Mouse (Mus musculus) 416B (cell line): Measurements from ENCODE around the gene Gm49711.

ENCODE experiments used
- DNase-seq: peaks from one replicate; pipeline ENCODE4 v3.0.0; 2011; ENCODE audit warnings: low read depth

The Gm49711 gene

GRCm38 (mm10) chr16:92057852-92058643 lies at the start of gene Gm49711, which contains the start of the genes Mrps6 and Slc5a3:
Gene Gm49711, plus strand, starts transcription at chr16:92058316.
Gene Mrps6, plus strand, starts transcription at chr16:92058270.
Gene Slc5a3, plus strand, starts transcription at chr16:92058322.
- peak; percentile 90 for DNase-seq

GRCm38 (mm10) chr16:92009586-92009985 lies 48.5 kb upstream of the Gm49711 start:
- DNase-seq: no peak

DNA sequence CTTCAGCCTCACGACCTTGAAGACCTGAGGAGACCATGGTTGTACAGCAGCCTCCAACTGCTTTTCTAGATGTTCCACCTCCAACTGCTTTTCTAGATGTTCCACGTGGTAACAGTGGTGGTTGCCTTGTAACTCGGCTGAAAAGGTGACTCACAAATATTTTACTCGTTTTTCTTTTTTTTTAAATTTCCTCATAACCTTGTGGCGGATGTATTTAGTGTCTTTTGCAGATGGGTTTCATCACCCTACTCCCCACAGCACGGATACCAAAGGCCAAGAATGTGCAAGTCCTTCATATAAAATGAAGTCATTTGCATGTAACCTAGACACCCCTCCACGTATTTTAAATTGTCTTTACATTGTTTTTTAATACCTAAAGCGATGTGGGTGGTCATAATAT lies 41.3 kb upstream of the Gm49711 start:
- peak; percentile 88 for DNase-seq

DNA sequence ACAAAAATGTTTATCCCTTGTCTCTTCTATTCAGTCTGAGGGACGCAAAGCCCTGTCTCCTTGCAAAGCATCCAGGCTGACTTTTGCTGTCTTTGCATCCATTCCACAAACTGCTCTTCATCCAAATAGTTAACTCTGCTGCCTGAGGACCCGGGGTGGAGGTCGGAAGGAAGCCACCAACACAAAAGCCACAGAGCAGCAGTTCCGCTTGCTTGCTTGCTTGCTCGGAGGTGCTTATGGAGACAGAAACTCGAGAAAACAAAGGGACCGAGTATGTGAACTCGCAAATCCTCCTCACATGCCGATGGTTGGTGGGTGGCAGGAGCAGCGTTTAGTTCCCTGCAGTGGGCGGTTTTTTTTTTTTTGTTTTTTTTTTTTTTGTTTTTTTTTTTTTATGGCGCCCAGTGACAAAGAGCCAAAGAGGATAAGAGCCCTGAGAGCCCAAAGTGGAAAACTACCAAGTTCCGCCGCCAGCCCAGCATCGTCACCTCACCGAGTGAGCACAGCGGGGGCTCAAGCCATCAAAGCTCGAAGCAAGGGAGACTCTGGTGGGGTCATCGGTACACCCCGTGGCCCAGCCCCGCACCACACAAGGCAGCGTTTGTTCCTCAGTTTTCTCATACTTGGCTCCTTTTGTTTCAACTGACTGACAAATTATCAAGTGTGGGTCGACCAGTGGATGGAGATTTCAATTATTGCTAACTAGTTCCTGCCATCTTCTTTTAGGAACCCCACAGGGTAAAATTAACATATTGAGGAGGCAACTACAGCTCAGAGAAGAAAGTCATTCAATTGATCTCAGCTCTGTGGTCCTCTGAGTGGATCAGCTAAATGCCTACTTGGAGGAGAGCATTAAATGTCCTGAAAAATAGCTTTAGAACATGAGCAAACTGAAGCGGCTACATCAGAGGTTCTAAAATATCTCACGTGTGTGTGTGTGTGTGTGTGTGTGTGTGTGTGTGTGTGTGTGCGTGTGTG lies 38.7 kb upstream of the Gm49711 start:
- peak; percentile 81 for DNase-seq

DNA sequence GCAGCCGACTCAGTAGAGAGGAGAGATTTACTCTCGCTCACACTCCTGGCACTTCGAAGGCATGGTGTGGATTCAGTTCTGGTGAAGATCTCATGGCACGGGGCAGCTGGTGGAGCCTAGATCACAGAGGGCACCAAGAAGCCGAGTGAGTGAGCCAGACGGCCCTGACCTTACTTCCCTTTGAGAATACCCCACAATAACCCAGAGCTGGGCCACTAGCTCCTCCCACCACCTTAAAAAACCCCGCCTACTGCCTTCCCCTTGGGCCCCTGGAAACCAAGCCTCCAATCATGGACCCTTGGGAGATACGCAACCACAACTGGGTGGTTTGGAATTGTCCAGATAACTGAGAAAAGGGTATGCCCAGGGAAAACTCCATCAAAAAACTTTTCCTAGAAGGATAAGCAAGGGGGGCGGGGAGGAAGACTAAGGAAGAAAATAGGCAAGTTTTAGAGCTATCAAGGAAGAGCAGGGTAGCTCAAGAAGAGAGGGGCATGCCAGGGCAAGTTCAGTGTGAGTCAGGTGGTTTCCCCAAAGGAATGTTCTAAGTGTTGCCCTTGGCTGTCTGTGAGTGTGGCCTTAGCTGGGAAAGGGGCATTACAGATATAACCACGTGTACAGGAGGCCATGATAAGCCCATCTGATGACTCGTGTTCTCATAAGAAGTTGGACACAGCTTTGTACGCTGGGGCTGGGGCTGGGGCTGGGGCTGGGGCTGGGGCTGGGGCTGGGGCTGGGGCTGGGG lies 36.3 kb upstream of the Gm49711 start:
- peak; percentile 55 for DNase-seq

GRCm38 (mm10) chr16:92022494-92023283 lies 35.4 kb upstream of the Gm49711 start:
- DNase-seq: no peak

- no peak for DNase-seq
These were observed 24.8 kb upstream of the Gm49711 start for GRCm38 (mm10) chr16:92033286-92033685.

DNA sequence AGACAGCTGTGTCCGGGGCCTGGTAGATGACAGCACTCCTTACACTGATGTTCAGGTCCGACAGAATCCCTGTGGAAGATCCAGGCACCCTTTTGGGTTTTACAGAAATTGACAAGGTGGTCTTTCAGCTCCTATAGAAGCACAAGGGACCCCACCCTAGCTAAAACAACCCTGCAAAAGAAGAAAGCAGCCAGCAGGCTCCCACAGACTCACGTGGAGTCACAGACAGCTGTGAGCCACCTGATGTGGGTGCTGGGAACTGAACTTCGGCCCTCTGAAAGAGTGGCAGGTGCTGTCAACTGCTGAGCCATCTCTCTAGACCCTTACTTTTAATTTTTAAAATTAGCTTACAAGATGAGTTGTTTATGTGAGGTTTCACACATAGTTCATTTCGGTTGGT lies 23.4 kb upstream of the Gm49711 start:
- DNase-seq: no peak

DNA sequence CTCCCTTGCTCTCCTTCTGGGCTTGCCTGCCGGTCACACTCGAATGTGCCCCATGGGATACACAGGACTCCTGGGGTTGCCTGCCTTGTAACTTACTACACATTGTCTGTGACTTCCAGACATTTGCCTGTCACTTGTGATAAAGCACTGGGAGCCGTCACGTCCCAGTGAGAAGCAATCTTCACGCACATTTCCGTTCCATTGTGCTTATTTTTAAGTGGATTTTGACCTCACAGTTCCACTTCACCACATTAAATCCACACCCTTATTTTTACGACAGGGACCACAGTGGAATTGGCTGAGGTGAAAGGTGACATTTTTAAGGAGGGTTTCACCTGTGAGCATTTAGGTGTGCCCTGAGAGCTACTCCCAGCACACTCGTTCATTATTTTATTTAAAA lies 21.4 kb upstream of the Gm49711 start:
- DNase-seq: no peak

GRCm38 (mm10) chr16:92037891-92038607 lies 20.1 kb upstream of the Gm49711 start:
- DNase-seq: no peak

GRCm38 (mm10) chr16:92039421-92039820 lies 18.7 kb upstream of the Gm49711 start:
- peak; percentile 57 for DNase-seq

DNA sequence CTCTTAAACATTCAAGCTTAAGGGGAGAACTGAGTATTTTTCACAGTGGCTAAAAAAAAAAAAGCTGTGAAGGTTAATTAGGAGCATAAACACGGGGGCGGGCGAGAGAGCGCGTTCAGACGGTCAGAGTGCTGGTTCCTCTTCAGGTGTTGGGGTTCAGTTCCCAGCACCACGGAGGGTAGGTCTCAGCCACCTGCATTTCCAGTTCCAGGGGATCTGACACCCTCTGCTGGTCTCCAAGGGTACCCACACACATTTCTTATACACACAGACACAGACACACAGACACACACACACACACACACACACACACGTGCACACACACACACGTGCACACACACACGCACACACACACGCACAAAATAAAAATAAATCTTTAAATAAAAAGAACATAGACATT lies 18.1 kb upstream of the Gm49711 start:
- DNase-seq: no peak

DNA sequence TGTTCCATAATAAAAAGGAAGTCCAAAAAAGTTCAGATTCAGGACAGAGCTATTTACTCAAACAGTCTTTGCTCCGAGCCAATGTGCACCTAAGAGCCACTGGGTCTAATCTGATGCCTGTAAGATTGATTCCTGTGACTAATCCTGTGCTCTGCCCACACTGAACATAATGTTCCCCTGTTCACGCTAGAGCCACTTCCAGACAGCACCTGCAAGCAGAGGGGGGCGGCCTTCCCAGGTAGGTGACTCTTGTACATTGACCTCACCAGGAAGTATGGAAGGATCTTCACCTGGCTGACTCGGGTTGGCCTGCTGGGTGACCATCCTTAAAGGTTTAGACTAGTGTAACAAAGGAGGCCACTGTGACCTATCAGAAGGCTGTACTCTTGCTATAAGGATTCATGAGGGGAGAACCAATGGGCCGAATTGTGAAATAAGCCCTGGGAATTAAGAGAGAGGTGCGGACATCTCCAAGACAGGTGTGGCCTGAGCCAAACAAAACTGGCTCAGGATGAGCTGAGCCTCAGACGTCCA lies 6.3 kb upstream of the Gm49711 start:
- no peak for DNase-seq

- DNase-seq: no peak
These were observed 5.5 kb upstream of the Gm49711 start for GRCm38 (mm10) chr16:92052569-92052968.

- DNase-seq: no peak
These were observed 1.4 kb upstream of the Gm49711 start for GRCm38 (mm10) chr16:92056711-92057110.

DNA sequence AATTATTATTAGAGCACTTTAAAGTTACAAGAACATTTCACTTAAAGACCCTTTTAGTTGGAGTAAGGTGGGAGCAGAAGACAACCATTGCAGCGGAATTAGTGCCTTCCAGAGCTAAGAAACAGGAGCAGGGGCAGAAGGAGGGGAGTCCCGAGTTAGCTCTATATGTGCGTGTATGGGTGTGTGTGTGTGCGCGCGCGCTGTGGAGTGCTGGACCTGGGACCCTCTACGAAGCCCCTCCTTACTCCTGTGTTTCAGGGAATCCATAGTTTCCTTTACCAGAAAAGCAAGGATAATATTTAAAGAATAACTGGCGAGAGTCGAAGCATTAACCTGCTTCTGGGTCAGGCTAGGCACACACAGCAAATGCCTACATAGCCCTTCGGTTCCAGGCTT lies 662 bp upstream of the Gm49711 start:
- peak; percentile 41 for DNase-seq

DNA sequence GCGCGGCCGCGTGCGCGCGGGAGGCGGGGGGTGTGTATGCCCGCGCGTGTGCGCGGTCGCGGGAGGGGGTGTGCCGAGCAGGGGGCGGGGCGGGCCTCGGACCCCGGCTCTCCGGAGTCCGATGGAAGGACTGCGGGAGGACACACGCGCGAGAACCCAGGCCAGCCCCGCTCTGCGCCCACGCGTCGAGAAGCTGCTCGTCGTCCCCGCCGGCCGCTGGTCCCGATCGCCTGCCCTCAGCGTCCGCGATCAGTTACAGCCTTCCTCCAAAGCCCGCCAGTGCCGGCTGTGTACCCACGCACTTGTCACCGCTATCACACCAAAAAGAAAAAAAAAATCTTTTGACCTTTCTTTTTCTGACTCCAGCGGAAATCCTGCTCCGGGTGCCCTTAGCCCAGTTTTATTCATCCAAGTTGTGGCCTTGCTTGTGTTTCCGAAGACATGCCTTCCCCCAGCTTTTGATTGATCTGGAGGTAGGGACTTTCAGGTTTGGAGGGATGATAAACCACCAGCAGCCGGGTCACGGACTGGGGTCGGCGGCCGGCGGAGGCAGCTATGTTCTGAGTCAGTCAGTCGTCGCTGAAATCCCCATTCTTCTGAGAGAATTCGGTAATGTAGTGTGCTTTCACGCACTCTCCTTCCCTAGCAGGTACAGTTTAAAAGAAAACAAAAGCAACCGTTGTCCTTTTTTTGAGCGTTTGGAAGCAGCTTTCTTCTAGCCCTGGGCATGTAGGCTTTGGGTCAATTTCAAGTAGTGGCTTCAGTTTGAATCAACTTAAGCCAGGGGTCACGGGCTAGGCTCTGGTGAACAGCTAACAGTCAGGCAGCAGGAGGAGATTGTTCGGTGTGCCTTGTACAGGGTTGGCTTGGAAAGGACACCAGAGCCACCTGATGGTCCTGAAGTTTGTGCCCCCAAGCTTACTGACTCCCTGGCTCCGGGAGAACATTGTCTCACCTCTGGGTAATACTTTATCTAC lies 816 bp downstream of the Gm49711 start:
- DNase-seq: peak; percentile 39

DNA sequence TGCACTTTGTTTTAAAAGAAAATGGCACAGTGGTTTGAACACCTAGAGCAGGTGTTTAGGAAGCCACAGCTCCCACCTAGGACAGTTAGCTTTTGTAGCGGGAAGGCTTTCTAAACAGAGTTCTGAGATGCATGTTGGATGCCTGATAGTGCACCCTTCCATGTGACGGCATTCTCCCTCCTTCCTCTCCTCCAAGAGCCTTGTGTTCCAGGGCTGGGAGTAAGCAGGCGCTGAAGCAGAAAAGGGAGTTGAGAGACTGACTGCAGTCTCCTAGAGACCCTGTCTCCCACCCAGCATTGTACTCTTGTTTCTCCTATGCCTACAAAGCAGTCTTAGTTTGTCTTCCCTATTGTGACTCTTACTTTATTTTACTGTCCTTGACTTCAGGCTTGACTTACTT lies 2.1 kb downstream of the Gm49711 start:
- no peak for DNase-seq

DNA sequence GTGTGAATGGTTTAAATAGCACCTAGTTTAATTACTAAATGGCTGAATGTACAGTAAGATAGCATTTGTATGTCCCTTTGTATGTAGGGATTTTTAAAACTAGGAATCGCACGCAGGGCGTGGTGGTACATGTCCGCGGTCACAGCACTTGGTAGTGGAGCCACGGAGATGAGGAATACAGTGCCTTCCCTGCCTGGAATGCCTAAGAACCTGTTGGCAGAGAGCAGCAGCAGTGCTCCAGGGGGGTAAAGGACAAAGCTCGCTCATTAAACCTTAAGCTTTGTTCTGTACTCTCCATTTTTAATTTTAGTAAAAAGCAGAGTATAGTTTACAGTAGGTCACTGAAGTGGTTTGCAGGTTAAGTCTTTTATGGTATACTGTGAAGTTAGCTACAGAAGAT lies 3.5 kb downstream of the Gm49711 start:
- DNase-seq: no peak
